Mouse (Mus musculus): Measurements from ENCODE around the gene Mri1. TPM values are rescaled to one million over a fixed set of nuclear protein-coding genes. Genes with fewer than 3 reads are reported as not detected.

Mri1 gene
- polyA plus RNA-seq, 1 experiment: 59.5 TPM

- Histone ChIP-seq H3K27ac (ENCODE audit: insufficient read depth, low read length) (no peak overlapping the region), H3K36me3 (ENCODE audit: control insufficient read depth, insufficient read depth, low read length) (peaks cover 25% of the 10 kb centered on the region), H3K4me3 (ENCODE audit: extremely low read depth, insufficient read depth, insufficient read length) (no peak overlapping the region), H3K27me3 (ENCODE audit: control insufficient read depth, insufficient read depth, low read length) (no peaks in the 10 kb centered on the region), H3K4me1 (ENCODE audit: control insufficient read depth, insufficient read depth, insufficient read length) (peaks cover 5% of the 10 kb centered on the region; the same call in 1 of the 2 replicates)
- DNase-seq (ENCODE audit: low read depth in 1 of 2, low spot score in 2 of 2): no peak
- TF ChIP-seq CTCF (IDR thresholded peaks at IDR 0.05; ENCODE audit: extremely low read depth, insufficient read depth, insufficient read length, insufficient replicate concordance): no peak
- 88% methylated on average over 21 of the region's 21 CpGs for WGBS
Measured at GRCm38 (mm10) chr8:84223322-84224029, 33.6 kb downstream of the Mri1 start.

- 44% methylated on average over 9 of the region's 9 CpGs for WGBS
Measured at GRCm38 (mm10) chr8:84222566-84223165, 34.5 kb downstream of the Mri1 start.

GRCm38 (mm10) chr8:84220105-84220504 lies 37.0 kb downstream of the Mri1 start:
- no peak for DNase-seq (ENCODE audit: low read depth in 1 of 2, low spot score in 2 of 2)
- no peaks in the 10 kb centered on the region for H3K27me3 ChIP-seq (ENCODE audit: control insufficient read depth, insufficient read depth, low read length)
- no peak for TF ChIP-seq CTCF (IDR thresholded peaks at IDR 0.05; ENCODE audit: extremely low read depth, insufficient read depth, insufficient read length, insufficient replicate concordance)
- TF ChIP-seq POLR2A (IDR thresholded peaks at IDR 0.05; ENCODE audit: low read depth, low read length): no peak
- WGBS: 45% methylated on average over 7 of the region's 7 CpGs
- peaks cover 21% of the 10 kb centered on the region for H3K36me3 ChIP-seq (ENCODE audit: control insufficient read depth, insufficient read depth, low read length)
- peak overlapping the region; percentile 13; the same call in 1 of the 2 replicates for H3K27ac ChIP-seq (ENCODE audit: insufficient read depth, low read length)
- no peak overlapping the region for H3K4me3 ChIP-seq (ENCODE audit: extremely low read depth, insufficient read depth, insufficient read length)
- peaks cover 5% of the 10 kb centered on the region; the same call in 1 of the 2 replicates for H3K4me1 ChIP-seq (ENCODE audit: control insufficient read depth, insufficient read depth, insufficient read length)

More at GRCm38 (mm10) chr8:84222566-84223165, 34.5 kb downstream of the Mri1 start:
- Histone ChIP-seq H3K4me3 (ENCODE audit: extremely low read depth, insufficient read depth, insufficient read length) (no peak overlapping the region), H3K4me1 (ENCODE audit: control insufficient read depth, insufficient read depth, insufficient read length) (peaks cover 5% of the 10 kb centered on the region; the same call in 1 of the 2 replicates), H3K27me3 (ENCODE audit: control insufficient read depth, insufficient read depth, low read length) (no peaks in the 10 kb centered on the region), H3K27ac (ENCODE audit: insufficient read depth, low read length) (peak overlapping the region; percentile 37), H3K36me3 (ENCODE audit: control insufficient read depth, insufficient read depth, low read length) (peaks cover 25% of the 10 kb centered on the region)
- no peak for DNase-seq (ENCODE audit: low read depth in 1 of 2, low spot score in 2 of 2)
- TF ChIP-seq POLR2A (IDR thresholded peaks at IDR 0.05; ENCODE audit: low read depth, low read length): no peak
- no peak for TF ChIP-seq CTCF (IDR thresholded peaks at IDR 0.05; ENCODE audit: extremely low read depth, insufficient read depth, insufficient read length, insufficient replicate concordance)

GRCm38 (mm10) chr8:84218143-84218542 lies 39.0 kb downstream of the Mri1 start:
- WGBS: 88% methylated on average over 5 of the region's 5 CpGs
- Histone ChIP-seq H3K4me1 (ENCODE audit: control insufficient read depth, insufficient read depth, insufficient read length) (peaks cover 5% of the 10 kb centered on the region; the same call in 1 of the 2 replicates), H3K27ac (ENCODE audit: insufficient read depth, low read length) (no peak overlapping the region), H3K36me3 (ENCODE audit: control insufficient read depth, insufficient read depth, low read length) (peaks cover 16% of the 10 kb centered on the region), H3K4me3 (ENCODE audit: extremely low read depth, insufficient read depth, insufficient read length) (no peak overlapping the region), H3K27me3 (ENCODE audit: control insufficient read depth, insufficient read depth, low read length) (no peaks in the 10 kb centered on the region)
- TF ChIP-seq CTCF (IDR thresholded peaks at IDR 0.05; ENCODE audit: extremely low read depth, insufficient read depth, insufficient read length, insufficient replicate concordance) (no peak), POLR2A (IDR thresholded peaks at IDR 0.05; ENCODE audit: low read depth, low read length) (no peak)
- no peak for DNase-seq (ENCODE audit: low read depth in 1 of 2, low spot score in 2 of 2)

- peaks cover 17% of the 10 kb centered on the region for H3K36me3 ChIP-seq (ENCODE audit: control insufficient read depth, insufficient read depth, low read length)
- 93% methylated on average over 11 of the region's 11 CpGs for WGBS
- no peak overlapping the region for H3K4me3 ChIP-seq (ENCODE audit: extremely low read depth, insufficient read depth, insufficient read length)
- TF ChIP-seq POLR2A (IDR thresholded peaks at IDR 0.05; ENCODE audit: low read depth, low read length): no peak
- TF ChIP-seq CTCF (IDR thresholded peaks at IDR 0.05; ENCODE audit: extremely low read depth, insufficient read depth, insufficient read length, insufficient replicate concordance): no peak
- peaks cover 5% of the 10 kb centered on the region; the same call in 1 of the 2 replicates for H3K4me1 ChIP-seq (ENCODE audit: control insufficient read depth, insufficient read depth, insufficient read length)
- no peaks in the 10 kb centered on the region for H3K27me3 ChIP-seq (ENCODE audit: control insufficient read depth, insufficient read depth, low read length)
- no peak for DNase-seq (ENCODE audit: low read depth in 1 of 2, low spot score in 2 of 2)
- no peak overlapping the region for H3K27ac ChIP-seq (ENCODE audit: insufficient read depth, low read length)
Measured at GRCm38 (mm10) chr8:84217206-84217605, 39.9 kb downstream of the Mri1 start.

GRCm38 (mm10) chr8:84213277-84213676 lies 43.8 kb downstream of the Mri1 start:
- H3K27me3 ChIP-seq (ENCODE audit: control insufficient read depth, insufficient read depth, low read length): no peaks in the 10 kb centered on the region
- TF ChIP-seq POLR2A (IDR thresholded peaks at IDR 0.05; ENCODE audit: low read depth, low read length) (no peak), CTCF (IDR thresholded peaks at IDR 0.05; ENCODE audit: extremely low read depth, insufficient read depth, insufficient read length, insufficient replicate concordance) (no peak)
- H3K4me3 ChIP-seq (ENCODE audit: extremely low read depth, insufficient read depth, insufficient read length): no peak overlapping the region
- DNase-seq (ENCODE audit: low read depth in 1 of 2, low spot score in 2 of 2): no peak
- H3K4me1 ChIP-seq (ENCODE audit: control insufficient read depth, insufficient read depth, insufficient read length): peaks cover 11% of the 10 kb centered on the region; the same call in 1 of the 2 replicates
- peaks cover 18% of the 10 kb centered on the region for H3K36me3 ChIP-seq (ENCODE audit: control insufficient read depth, insufficient read depth, low read length)
- WGBS: 93% methylated on average over 4 of the region's 4 CpGs
- H3K27ac ChIP-seq (ENCODE audit: insufficient read depth, low read length): no peak overlapping the region
